Mouse (Mus musculus): ENCODE data around the gene Grk1. TPM values are rescaled to one million over a fixed set of nuclear protein-coding genes. Genes with fewer than 3 reads are reported as not detected.

Grk1 gene
- polyA plus RNA-seq, 1 experiment from 2014 or later: not detected

DNA sequence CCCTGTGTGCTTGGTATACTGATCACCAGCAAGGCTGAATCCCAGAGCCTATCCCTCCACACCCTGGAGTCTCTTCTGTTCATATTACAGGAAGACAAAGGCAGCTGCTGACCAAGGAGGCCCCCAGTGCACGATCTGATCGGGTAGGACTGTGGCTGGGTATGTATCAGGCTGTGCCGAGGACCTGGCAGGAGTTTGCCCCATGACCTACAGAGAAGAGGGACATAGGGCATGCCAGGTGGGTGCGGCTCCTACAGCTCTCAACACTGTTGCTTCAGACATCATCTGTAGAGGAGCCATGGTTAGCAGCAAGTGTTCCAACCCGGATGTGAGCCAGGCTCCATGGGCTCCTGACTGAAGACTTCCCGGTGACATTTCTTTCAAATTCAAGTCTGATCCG lies 11.0 kb upstream of the Grk1 start:
- DNase-seq (no peak), ATAC-seq (ENCODE audit: low read depth) (no peak)
- no peaks in the 10 kb centered on the region for H3K9me3 ChIP-seq (replicated peaks)
- no peak overlapping the region for H3K4me2 ChIP-seq
- H3K36me3 ChIP-seq: no peaks in the 10 kb centered on the region
- H3K27me3 ChIP-seq: no peaks in the 10 kb centered on the region
- no peak overlapping the region for H3K4me3 ChIP-seq (replicated peaks)
- WGBS (ENCODE audit: insufficient replicate concordance): 68% methylated on average over 7 of the region's 7 CpGs
- H3K9ac ChIP-seq: no peak overlapping the region
- peaks cover 2% of the 10 kb centered on the region for H3K4me1 ChIP-seq (replicated peaks)
- no peak overlapping the region for H3K27ac ChIP-seq

- WGBS (ENCODE audit: insufficient replicate concordance): 57% methylated on average over 5 of the region's 5 CpGs
- no peak within 1 kb of the TSS for H3K4me2 ChIP-seq
- no peak within 1 kb of the TSS for H3K27ac ChIP-seq
- no peak within 1 kb of the TSS for H3K9ac ChIP-seq
- H3K27me3 ChIP-seq: no peaks in the 10 kb centered on the region
- no peaks in the 10 kb centered on the region for H3K4me1 ChIP-seq (replicated peaks)
- ATAC-seq (ENCODE audit: low read depth) (no peak), DNase-seq (no peak)
- H3K36me3 ChIP-seq: no peaks in the 10 kb centered on the region
- H3K9me3 ChIP-seq (replicated peaks): no peaks in the 10 kb centered on the region
- no peak within 1 kb of the TSS for H3K4me3 ChIP-seq (replicated peaks)
Measured at GRCm38 (mm10) chr8:13396725-13397124, 8.2 kb upstream of the Grk1 start, which contains the start of gene Atp4b. Gene Atp4b (minus strand): TSS chr8:13396825.

GRCm38 (mm10) chr8:13403517-13403916 lies 1.4 kb upstream of the Grk1 start:
- DNase-seq: no peak
- 55% methylated on average over 6 of the region's 6 CpGs for WGBS (ENCODE audit: insufficient replicate concordance)

DNA sequence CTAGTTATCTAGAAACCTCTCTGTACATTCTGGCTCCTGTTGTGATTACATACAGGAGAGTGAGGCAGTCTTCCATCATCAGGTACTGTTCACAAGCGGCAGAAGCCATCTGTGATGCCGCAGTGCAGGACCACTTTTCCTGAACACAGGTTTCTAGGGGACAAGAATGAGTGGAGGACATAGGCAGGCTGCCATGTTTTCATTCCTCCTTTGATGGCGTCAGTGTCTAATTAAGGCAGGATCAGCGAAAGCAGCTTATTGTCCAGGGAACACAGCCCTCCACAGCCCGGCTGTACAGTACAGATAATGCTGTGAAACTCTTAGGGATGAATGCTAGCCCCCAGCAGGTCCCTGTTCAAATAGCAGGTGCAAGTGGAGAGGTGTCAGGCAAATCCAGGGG lies 1.1 kb downstream of the Grk1 start:
- 78% methylated on average over 5 of the region's 5 CpGs for WGBS (ENCODE audit: insufficient replicate concordance)
- Histone ChIP-seq H3K9me3 (replicated peaks) (no peaks in the 10 kb centered on the region), H3K4me2 (no peak overlapping the region), H3K9ac (no peak overlapping the region), H3K4me1 (replicated peaks) (peaks cover 3% of the 10 kb centered on the region; the same call in 1 of the 2 replicates), H3K4me3 (replicated peaks) (no peak overlapping the region), H3K36me3 (no peaks in the 10 kb centered on the region), H3K27me3 (0 out of 2 replicates have a peak, but pooled peaks cover 3% of the 10 kb centered on the region), H3K27ac (no peak overlapping the region)
- DNase-seq: no peak
- no peak for ATAC-seq (ENCODE audit: low read depth)

More at GRCm38 (mm10) chr8:13403517-13403916, 1.4 kb upstream of the Grk1 start:
- Histone ChIP-seq H3K4me3 (replicated peaks) (no peak overlapping the region), H3K4me2 (no peak overlapping the region), H3K9me3 (replicated peaks) (no peaks in the 10 kb centered on the region), H3K36me3 (no peaks in the 10 kb centered on the region), H3K4me1 (replicated peaks) (peaks cover 3% of the 10 kb centered on the region; the same call in 1 of the 2 replicates), H3K27me3 (0 out of 2 replicates have a peak, but pooled peaks cover 3% of the 10 kb centered on the region), H3K27ac (no peak overlapping the region), H3K9ac (no peak overlapping the region)
- no peak; the same call in 1 of the 2 replicates for ATAC-seq (ENCODE audit: low read depth)

- DNase-seq: peak; percentile 18
- Histone ChIP-seq H3K36me3 (no peaks in the 10 kb centered on the region), H3K4me3 (replicated peaks) (no peak overlapping the region), H3K27ac (no peak overlapping the region), H3K4me1 (replicated peaks) (no peaks in the 10 kb centered on the region), H3K27me3 (0 out of 2 replicates have a peak, but pooled peaks cover 3% of the 10 kb centered on the region), H3K9me3 (replicated peaks) (no peaks in the 10 kb centered on the region), H3K4me2 (no peak overlapping the region), H3K9ac (no peak overlapping the region)
- WGBS (ENCODE audit: insufficient replicate concordance): 22% methylated on average over 6 of the region's 6 CpGs
- ATAC-seq (ENCODE audit: low read depth): no peak
Measured at GRCm38 (mm10) chr8:13411597-13411996, 6.7 kb downstream of the Grk1 start.

DNA sequence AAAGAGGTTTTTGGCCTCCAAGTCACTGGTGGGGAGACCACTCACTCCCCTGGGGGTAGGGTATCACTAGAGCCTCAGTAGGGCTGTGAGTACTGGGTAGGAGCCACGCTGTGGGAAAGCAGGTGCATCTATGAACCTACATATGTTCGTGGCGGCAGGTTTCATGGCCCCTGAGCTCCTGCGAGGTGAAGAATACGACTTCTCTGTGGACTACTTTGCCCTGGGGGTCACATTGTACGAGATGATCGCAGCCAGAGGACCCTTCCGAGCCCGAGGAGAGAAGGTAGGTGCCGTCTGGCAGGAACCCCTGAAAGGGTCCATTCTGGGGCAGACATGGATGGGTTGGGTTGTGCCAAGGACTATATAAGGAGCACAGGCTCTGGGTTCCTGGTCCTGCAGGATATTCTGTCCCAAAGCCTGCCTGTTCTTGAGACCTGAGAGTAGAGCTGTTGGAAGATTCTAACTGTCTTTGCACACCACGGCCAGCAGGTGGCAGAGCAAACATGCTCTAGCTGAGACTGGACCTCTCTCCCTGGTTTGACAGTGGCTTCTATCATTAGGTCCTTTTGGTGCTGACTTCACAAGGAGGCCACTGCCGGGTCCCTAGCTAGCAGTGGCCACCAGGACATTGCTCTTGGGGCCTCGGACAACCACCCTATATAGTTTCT lies 8.1 kb downstream of the Grk1 start:
- Histone ChIP-seq H3K4me3 (replicated peaks) (no peak overlapping the region), H3K4me2 (no peak overlapping the region), H3K4me1 (replicated peaks) (no peaks in the 10 kb centered on the region), H3K36me3 (no peaks in the 10 kb centered on the region), H3K9me3 (replicated peaks) (no peaks in the 10 kb centered on the region), H3K27me3 (0 out of 2 replicates have a peak, but pooled peaks cover 3% of the 10 kb centered on the region), H3K27ac (no peak overlapping the region), H3K9ac (no peak overlapping the region)
- 45% methylated on average over 13 of the region's 13 CpGs for WGBS (ENCODE audit: insufficient replicate concordance)
- DNase-seq (peak; percentile 32), ATAC-seq (ENCODE audit: low read depth) (no peak)

- WGBS (ENCODE audit: insufficient replicate concordance): 47% methylated on average over 12 of the region's 12 CpGs
- ATAC-seq (ENCODE audit: low read depth): no peak
- H3K4me3 ChIP-seq (replicated peaks): no peak overlapping the region
- H3K27me3 ChIP-seq: no peaks in the 10 kb centered on the region
- H3K4me2 ChIP-seq: no peak overlapping the region
- DNase-seq: no peak
- no peaks in the 10 kb centered on the region for H3K9me3 ChIP-seq (replicated peaks)
- H3K4me1 ChIP-seq (replicated peaks): no peaks in the 10 kb centered on the region
- no peak overlapping the region for H3K27ac ChIP-seq
- H3K36me3 ChIP-seq: no peaks in the 10 kb centered on the region
- H3K9ac ChIP-seq: no peak overlapping the region
Measured at GRCm38 (mm10) chr8:13413823-13414390, 9.0 kb downstream of the Grk1 start.

DNA sequence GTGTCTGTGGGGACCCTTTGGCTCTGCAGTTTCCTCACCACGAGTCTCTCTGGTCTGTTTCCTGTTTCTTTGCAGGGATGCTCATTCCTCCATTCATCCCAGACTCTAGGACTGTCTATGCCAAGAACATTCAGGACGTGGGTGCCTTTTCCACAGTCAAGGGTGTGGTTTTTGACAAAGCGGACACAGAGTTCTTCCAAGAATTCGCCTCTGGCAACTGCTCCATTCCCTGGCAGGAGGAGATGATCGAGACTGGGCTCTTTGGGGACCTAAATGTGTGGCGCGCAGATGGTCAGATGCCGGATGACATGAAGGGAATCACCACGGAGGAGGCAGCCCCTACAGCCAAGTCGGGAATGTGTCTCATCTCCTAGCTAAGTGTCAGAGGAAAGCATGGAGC lies 11.0 kb downstream of the Grk1 start:
- Histone ChIP-seq H3K27ac (no peak overlapping the region), H3K9me3 (replicated peaks) (no peaks in the 10 kb centered on the region), H3K27me3 (no peaks in the 10 kb centered on the region), H3K9ac (no peak overlapping the region), H3K36me3 (no peaks in the 10 kb centered on the region), H3K4me1 (replicated peaks) (no peaks in the 10 kb centered on the region), H3K4me2 (no peak overlapping the region), H3K4me3 (replicated peaks) (no peak overlapping the region)
- 58% methylated on average over 10 of the region's 10 CpGs for WGBS (ENCODE audit: insufficient replicate concordance)
- DNase-seq (no peak), ATAC-seq (ENCODE audit: low read depth) (no peak)

DNA sequence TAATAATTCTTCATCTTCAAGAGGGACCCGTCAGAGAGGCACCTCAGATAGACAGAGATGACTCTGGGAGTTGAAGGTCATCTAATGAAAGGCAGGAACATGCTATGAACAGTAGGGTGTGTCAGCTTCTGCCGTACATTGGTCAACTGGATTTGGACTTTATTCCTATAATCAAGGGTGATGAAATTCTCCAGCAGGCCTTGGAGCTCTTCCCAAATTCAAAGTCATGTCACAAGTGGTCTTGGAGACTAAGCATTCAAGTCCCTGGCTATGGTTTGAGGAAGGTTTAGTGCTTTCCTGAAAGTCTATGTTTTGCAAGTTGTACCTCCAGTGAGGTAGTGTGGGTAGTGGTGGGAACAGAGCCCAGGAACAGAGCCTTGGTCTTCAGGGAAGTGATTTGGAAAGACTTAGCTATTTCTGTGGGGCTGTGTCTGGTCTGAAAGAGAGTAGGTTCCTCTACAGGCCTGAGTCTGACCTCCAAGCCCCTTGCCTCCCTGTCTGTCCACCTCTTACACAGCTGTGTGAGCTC lies 14.3 kb downstream of the Grk1 start:
- H3K9ac ChIP-seq: no peak overlapping the region
- no peaks in the 10 kb centered on the region for H3K27me3 ChIP-seq
- WGBS (ENCODE audit: insufficient replicate concordance): 49% methylated on average over 2 of the region's 2 CpGs
- H3K9me3 ChIP-seq (replicated peaks): no peaks in the 10 kb centered on the region
- H3K27ac ChIP-seq: no peak overlapping the region
- no peaks in the 10 kb centered on the region for H3K36me3 ChIP-seq
- H3K4me1 ChIP-seq (replicated peaks): no peaks in the 10 kb centered on the region
- no peak for DNase-seq
- no peak overlapping the region for H3K4me3 ChIP-seq (replicated peaks)
- H3K4me2 ChIP-seq: no peak overlapping the region
- no peak for ATAC-seq (ENCODE audit: low read depth)

DNA sequence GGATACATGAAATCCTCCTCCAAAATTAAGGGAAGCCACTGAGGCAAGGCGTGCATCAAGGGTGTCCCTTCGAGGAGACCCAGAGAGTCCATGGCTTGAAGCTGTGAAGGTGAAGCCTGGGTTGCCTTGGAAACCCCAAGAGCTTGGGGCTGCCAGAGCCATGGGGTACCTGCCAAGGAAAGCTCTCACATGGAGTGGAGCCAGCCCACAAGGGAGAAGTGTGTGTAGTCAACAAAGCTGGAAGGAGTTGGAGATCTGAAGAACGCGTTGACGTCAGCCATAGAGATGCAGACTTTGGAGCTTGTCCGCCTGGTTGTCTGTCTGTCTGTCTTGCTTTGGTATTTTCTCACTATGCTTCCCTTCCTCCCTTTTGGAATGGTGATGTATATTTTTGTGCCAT lies 16.1 kb downstream of the Grk1 start:
- no peak for DNase-seq

DNA sequence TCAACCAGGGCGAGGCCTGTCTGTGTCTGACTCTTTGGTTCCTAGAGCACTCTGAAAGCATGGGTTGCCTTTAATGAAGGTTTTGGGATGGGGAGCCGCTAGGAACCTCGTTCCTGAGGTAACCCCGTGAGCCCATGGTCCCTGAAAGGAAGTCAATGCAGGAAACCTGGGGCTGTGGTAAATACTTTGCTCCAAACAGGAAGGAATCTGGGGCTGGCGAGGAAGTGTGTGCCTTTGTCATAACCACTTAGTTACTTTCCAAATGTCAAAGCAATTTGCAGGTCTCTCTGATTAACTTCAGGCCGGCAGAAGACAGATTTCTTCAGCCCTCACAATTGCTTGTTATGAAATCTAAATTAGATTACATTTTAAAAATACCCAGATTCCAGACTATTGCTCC lies 22.5 kb downstream of the Grk1 start:
- 22% methylated on average over 6 of the region's 6 CpGs for WGBS (ENCODE audit: insufficient replicate concordance)
- Histone ChIP-seq H3K4me2 (no peak overlapping the region), H3K9ac (no peak overlapping the region), H3K9me3 (replicated peaks) (no peaks in the 10 kb centered on the region), H3K4me1 (replicated peaks) (no peaks in the 10 kb centered on the region), H3K27me3 (no peaks in the 10 kb centered on the region; the same call in 1 of the 2 replicates), H3K27ac (no peak overlapping the region), H3K4me3 (replicated peaks) (no peak overlapping the region), H3K36me3 (no peaks in the 10 kb centered on the region)
- DNase-seq: no peak
- no peak for ATAC-seq (ENCODE audit: low read depth)

More for the DNA sequence above, 16.1 kb downstream of the Grk1 start:
- H3K27ac ChIP-seq: no peak overlapping the region
- H3K9me3 ChIP-seq (replicated peaks): no peaks in the 10 kb centered on the region
- 82% methylated on average over 6 of the region's 6 CpGs for WGBS (ENCODE audit: insufficient replicate concordance)
- H3K9ac ChIP-seq: no peak overlapping the region
- no peak overlapping the region for H3K4me2 ChIP-seq
- no peaks in the 10 kb centered on the region; the same call in 1 of the 2 replicates for H3K27me3 ChIP-seq
- H3K4me1 ChIP-seq (replicated peaks): no peaks in the 10 kb centered on the region
- ATAC-seq (ENCODE audit: low read depth): no peak
- no peaks in the 10 kb centered on the region for H3K36me3 ChIP-seq
- H3K4me3 ChIP-seq (replicated peaks): no peak overlapping the region
